Mouse (Mus musculus) hindbrain, embryonic 14.5 days (tissue): ENCODE measurements around the gene Ech1. TPM values are rescaled to one million over a fixed set of nuclear protein-coding genes. Genes with fewer than 3 reads are reported as not detected.

Experiments used
- ATAC-seq: fragments of 200-750 bp; cut with Nextera tagmentation; 2 replicates; pipeline ENCODE4 v1.8.0; 2017; ENCODE audit warnings: moderate number of reproducible peaks, mild to moderate bottlenecking, moderate TSS enrichment, moderate library complexity; ENCODE audit not compliant: low FRiP score
- DNase-seq: peaks from one replicate; pipeline ENCODE4 v3.0.0-alpha.2; 2015; ENCODE audit warnings: low spot score
- H3K27ac ChIP-seq: fragments of 300-500 bp; sonication (generic); 2 replicates; pipeline ENCODE4 v1.5.1; 2014; ENCODE audit warnings: mild to moderate bottlenecking, moderate library complexity
- H3K27me3 ChIP-seq: fragments of 300-500 bp; sonication (generic); 2 replicates; pipeline ENCODE4 v1.6.1; 2014; ENCODE audit warnings: mild to moderate bottlenecking, low read length, mixed read lengths; ENCODE audit not compliant: control insufficient read depth, insufficient read depth
- H3K36me3 ChIP-seq: fragments of 300-500 bp; sonication (generic); replicated peaks from 2 replicates; pipeline ENCODE4 v1.6.1; 2014; ENCODE audit not compliant: control insufficient read depth, insufficient read depth
- H3K4me1 ChIP-seq: fragments of 300-500 bp; sonication (generic); replicated peaks from 2 replicates; pipeline ENCODE4 v1.6.1; 2014; ENCODE audit warnings: antibody characterized with exemption, low read length, mixed read lengths; ENCODE audit not compliant: control insufficient read depth, insufficient read depth
- H3K4me2 ChIP-seq: fragments of 300-500 bp; sonication (generic); replicated peaks from 2 replicates; pipeline ENCODE4 v1.6.1; 2014; ENCODE audit warnings: mild to moderate bottlenecking, moderate library complexity
- H3K4me3 ChIP-seq: fragments of 300-500 bp; sonication (generic); replicated peaks from 2 replicates; pipeline ENCODE4 v1.5.1; 2014; ENCODE audit warnings: mild to moderate bottlenecking, low read length
- H3K9ac ChIP-seq: fragments of 300-500 bp; sonication (generic); 2 replicates; pipeline ENCODE4 v1.6.1; 2014
- H3K9me3 ChIP-seq: fragments of 300-500 bp; sonication (generic); 2 replicates; pipeline ENCODE4 v1.6.1; 2016; ENCODE audit warnings: low read length; ENCODE audit not compliant: control insufficient read depth
- WGBS: fragments of 180-500 bp; shearing (Covaris S2); extraction: QIAGEN DNeasy Blood & Tissue Kit; methylation state at CpG from one replicate; pipeline ENCODE4 v1.1.7; 2014; 5-methylcytosine and 5-hydroxymethylcytosine counted together
- polyA plus RNA-seq: library from polyadenylated mRNA; unstranded; fragments of >200 nt; fragmentation: Nextera tagmentation; extraction: Ambion mirVana; gene quantifications from 2 replicates; pipeline ENCODE4 v1.2.1, GENCODE M21; 2014

Ech1 gene
- polyA plus RNA-seq, 1 experiment from 2014 or later = 99.0 TPM

DNA sequence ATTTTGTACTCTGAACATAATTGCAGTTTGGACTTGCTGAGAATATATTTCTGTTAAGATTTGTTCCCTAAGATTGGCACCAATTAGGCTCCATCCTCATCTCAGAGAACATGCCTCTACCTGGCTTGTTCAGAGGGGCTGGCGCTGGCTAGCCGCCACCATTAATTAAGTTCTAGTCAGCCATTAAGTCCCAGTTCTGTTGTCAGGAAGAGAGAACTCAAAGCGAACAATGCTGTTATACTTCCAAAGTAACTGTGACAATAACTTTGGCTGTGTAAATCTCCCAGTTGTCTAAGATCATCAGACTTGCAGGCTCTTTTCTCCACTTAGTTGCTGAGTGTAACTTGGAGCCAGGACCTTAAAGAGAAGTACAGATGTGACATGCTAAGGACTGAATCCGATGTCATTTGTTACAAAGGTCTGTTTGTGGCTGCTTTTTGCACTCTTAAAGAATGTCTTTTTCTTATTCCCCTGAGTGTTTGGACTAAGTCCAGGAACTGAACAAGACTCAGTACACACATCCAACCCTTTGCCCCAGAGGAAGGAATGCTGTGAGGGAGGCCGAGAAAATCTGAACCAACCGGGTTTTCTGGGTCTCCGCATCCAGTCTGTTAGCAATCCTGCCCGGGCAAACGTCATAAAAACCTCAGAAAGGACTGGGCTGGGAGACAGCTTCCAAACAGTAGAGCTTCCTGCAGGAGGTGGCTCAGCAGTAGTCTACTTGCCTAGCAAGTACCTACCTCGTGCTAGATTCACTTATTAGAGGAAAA lies 22.9 kb upstream of the Ech1 start:
- WGBS = 28% methylated on average over 10 of the region's 10 CpGs
- peak overlapping the region; percentile 55 for H3K27ac ChIP-seq
- H3K36me3 ChIP-seq = no peaks in the 10 kb centered on the region
- H3K4me2 ChIP-seq = no peak overlapping the region
- H3K27me3 ChIP-seq = no peaks in the 10 kb centered on the region
- no peak overlapping the region for H3K4me3 ChIP-seq
- H3K4me1 ChIP-seq = peaks cover 6% of the 10 kb centered on the region; the same call in 1 of the 2 replicates
- ATAC-seq (no peak), DNase-seq (peak; percentile 40)
- H3K9me3 ChIP-seq = no peaks in the 10 kb centered on the region
- no peak overlapping the region for H3K9ac ChIP-seq

DNA sequence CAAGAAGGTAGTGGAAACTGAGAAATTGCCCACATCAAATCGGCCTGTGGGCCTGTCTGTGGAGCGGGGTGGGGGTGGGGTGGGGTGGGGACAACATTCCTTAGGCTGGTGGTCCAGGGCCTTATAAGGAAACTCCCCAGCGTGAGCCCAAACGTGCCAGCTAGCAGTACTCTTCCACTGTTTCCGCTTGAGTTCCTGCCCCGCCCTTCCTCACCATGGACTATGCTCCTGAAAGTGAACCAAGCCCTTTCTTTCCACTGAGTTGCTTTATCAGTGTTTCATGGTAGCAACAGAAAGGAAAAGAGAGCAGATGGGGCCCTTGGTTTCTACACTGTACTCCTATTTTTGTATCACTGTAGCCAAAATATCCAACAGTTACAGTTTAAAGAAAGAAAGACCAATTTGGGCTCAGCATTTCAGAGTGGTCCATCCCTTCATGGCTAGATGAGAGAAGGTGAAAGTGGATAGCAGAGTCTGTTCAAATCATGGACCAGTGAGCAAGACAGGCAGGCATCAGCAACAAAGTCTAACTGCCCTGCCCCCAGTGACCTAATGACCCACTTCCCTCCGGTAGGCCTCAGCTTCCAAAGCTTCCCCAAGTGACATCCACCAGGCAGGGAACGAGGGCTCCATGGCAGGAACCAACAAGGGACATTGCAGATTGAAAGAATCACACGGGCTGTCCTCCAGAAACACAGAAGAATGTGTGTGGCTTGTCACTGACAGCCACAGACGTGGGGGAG lies 22.0 kb upstream of the Ech1 start:
- ATAC-seq (no peak), DNase-seq (no peak)
- Histone ChIP-seq H3K4me2 (no peak overlapping the region), H3K27ac (peak overlapping the region; percentile 61), H3K36me3 (no peaks in the 10 kb centered on the region), H3K27me3 (no peaks in the 10 kb centered on the region), H3K4me1 (peaks cover 9% of the 10 kb centered on the region), H3K4me3 (no peak overlapping the region), H3K9ac (no peak overlapping the region), H3K9me3 (no peaks in the 10 kb centered on the region)
- 5% methylated on average over 10 of the region's 10 CpGs for WGBS

DNA sequence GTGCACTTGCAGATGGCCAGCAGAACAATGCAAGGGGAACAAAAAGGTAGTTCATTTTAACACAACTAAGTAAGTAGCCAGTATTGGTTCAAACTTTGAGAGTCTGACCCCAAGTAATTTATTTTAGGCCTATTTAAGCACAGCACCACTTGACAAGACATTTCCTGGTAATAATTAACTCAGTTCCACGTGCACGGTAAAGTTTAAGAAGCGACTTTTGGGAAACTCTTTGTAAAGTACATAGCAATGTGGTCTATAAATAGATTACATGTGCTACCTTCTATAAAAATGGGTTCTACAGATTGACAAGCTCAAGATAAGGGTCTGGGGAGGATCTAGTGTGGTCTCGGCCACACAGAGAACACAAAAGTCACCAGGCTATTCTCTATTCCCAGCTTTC lies 21.3 kb upstream of the Ech1 start:
- H3K27ac ChIP-seq = peak overlapping the region; percentile 61
- H3K4me2 ChIP-seq = no peak overlapping the region
- no peak overlapping the region for H3K9ac ChIP-seq
- 56% methylated on average over 4 of the region's 4 CpGs for WGBS
- no peaks in the 10 kb centered on the region for H3K36me3 ChIP-seq
- no peaks in the 10 kb centered on the region for H3K27me3 ChIP-seq
- peaks cover 14% of the 10 kb centered on the region for H3K4me1 ChIP-seq
- no peaks in the 10 kb centered on the region for H3K9me3 ChIP-seq
- H3K4me3 ChIP-seq = no peak overlapping the region
- DNase-seq (no peak), ATAC-seq (no peak)

DNA sequence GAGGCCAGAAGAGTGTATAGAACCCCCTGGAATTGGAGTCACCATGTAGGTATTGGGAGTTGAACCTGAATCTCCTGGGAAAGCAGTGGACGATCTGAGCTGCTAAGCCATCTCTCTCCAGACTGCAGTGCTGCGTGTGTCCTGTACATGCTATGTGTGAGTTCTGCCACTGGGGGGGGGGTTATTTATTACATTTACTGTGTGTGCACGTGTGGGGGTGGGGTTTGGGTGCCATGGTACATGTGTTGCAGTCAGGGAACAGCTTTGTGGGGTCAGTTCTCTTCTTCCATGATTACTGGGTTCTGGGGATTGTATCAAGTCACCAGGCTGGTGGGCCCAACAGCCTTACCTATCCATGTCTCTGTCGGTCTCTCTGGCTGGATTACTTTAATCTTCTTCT lies 18.1 kb upstream of the Ech1 start:
- peaks cover 16% of the 10 kb centered on the region for H3K4me1 ChIP-seq
- H3K9me3 ChIP-seq = no peaks in the 10 kb centered on the region
- H3K9ac ChIP-seq = no peak overlapping the region
- no peaks in the 10 kb centered on the region for H3K36me3 ChIP-seq
- no peak overlapping the region for H3K27ac ChIP-seq
- no peak for ATAC-seq
- H3K4me2 ChIP-seq = no peak overlapping the region
- H3K4me3 ChIP-seq = no peak overlapping the region
- 76% methylated on average over 4 of the region's 4 CpGs for WGBS
- no peaks in the 10 kb centered on the region for H3K27me3 ChIP-seq
- no peak for DNase-seq

DNA sequence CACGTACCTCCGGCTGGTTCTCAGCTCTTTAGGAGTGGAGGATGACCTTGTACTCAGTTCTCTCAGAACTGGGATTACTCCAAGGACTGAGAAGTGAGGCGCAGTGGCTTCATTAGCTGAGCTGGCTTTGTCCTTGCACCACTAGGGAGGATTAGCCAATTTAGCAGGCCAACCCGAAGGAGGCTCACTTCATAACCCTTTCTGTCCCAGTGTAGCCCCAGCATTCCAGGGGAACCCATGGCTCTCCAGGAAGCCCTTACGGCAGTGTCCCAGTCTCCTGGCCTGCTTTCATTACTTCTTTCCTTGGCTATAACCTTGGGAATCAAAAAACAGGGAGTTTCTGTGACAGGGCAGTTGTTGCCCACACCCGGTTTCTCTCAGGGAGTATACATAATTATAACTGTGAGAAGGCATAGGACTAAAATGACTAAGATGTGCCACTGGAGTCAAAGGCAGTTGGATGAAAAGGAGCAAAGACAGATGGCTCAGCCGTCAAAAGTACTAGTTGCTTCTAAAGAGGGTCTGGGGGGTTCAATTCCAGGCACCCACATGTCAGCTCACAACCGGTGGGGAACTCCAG lies 17.3 kb upstream of the Ech1 start:
- H3K4me1 ChIP-seq = peaks cover 25% of the 10 kb centered on the region
- H3K9ac ChIP-seq = peak overlapping the region; percentile 68
- peaks cover 8% of the 10 kb centered on the region for H3K36me3 ChIP-seq
- H3K27me3 ChIP-seq = no peaks in the 10 kb centered on the region
- DNase-seq (no peak), ATAC-seq (no peak)
- H3K9me3 ChIP-seq = no peaks in the 10 kb centered on the region
- peak overlapping the region; percentile 96 for H3K27ac ChIP-seq
- peak overlapping the region; percentile 80 for H3K4me3 ChIP-seq
- H3K4me2 ChIP-seq = peak overlapping the region; percentile 93
- 44% methylated on average over 6 of the region's 8 CpGs for WGBS

DNA sequence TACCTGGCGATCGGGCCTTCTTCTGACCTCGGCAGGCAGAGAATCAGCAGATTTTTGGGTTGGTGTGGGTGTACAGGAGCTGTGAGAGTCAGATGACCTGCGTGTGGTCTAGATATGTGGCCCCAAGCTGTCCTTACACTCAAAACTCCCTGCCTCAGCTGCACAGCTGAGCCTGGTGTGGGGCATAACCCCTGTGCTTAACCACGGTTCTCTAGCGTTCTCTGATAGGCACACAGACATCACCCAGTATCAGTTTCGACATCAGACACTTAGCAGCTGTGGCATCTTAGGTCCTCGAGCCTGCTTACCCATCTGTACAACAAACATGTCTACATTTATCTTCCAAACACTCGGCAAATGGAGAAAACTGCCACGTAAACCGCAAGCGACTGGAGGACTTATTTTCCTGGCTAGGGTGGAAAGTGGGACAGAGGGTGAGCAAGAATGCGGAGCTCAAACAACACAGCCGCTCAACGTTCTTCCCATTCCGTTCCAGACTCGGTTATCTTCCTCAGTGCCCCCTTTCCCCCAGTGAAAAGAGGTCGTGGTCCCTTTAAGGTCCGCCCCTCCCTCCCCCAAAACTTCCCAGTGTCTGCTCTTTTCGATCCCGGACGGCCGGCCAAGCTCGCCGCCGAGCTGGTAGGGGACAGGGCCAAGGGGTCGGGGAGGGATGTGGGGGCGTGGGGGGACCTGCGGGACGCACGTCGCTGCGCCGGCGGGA lies 16.6 kb upstream of the Ech1 start, which contains the start of gene Hnrnpl:
Gene Hnrnpl, plus strand, starts transcription at position 321 of the 721 bp plus-strand sequence.
- ATAC-seq = no peak; the same call in 1 of the 2 replicates
- Histone ChIP-seq H3K4me2 (peak within 1 kb of the TSS; percentile 93), H3K27ac (peak within 1 kb of the TSS; percentile 96), H3K9ac (peak within 1 kb of the TSS; percentile 68), H3K4me3 (peak within 1 kb of the TSS; percentile 80), H3K27me3 (no peaks in the 10 kb centered on the region), H3K36me3 (peaks cover 15% of the 10 kb centered on the region), H3K4me1 (peaks cover 22% of the 10 kb centered on the region), H3K9me3 (no peaks in the 10 kb centered on the region)
- peak; percentile 61 for DNase-seq
- WGBS = 3% methylated on average over 34 of the region's 35 CpGs

DNA sequence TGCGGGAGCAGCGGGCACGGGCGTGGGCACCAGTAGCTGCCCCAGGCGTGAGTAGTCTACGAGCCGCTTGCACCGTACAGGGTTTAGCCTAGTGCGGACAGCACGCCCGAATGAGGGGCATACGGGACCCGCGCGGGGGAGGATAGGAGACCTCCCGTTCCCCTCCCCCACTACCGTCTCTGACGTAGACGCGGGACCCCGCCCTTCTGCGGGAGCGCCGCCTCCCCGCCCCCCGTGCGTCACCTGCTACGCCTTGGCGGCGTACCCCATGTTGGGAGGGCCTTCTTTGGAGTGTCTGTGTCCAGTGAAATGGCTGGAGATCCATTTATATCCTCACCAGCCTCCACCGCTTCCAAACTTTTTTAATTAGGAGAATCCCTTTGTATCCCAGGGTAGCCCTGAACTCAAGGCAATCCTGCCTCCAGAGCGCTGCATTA lies 16.0 kb upstream of the Ech1 start:
- ATAC-seq (peak; percentile 56), DNase-seq (peak; percentile 95)
- peaks cover 21% of the 10 kb centered on the region for H3K4me1 ChIP-seq
- peak overlapping the region; percentile 80 for H3K4me3 ChIP-seq
- H3K27me3 ChIP-seq = no peaks in the 10 kb centered on the region
- under 1% methylated on average over 32 of the region's 32 CpGs for WGBS
- no peaks in the 10 kb centered on the region for H3K9me3 ChIP-seq
- peak overlapping the region; percentile 93 for H3K4me2 ChIP-seq
- peak overlapping the region; percentile 68 for H3K9ac ChIP-seq
- peak overlapping the region; percentile 96 for H3K27ac ChIP-seq
- peaks cover 21% of the 10 kb centered on the region for H3K36me3 ChIP-seq

DNA sequence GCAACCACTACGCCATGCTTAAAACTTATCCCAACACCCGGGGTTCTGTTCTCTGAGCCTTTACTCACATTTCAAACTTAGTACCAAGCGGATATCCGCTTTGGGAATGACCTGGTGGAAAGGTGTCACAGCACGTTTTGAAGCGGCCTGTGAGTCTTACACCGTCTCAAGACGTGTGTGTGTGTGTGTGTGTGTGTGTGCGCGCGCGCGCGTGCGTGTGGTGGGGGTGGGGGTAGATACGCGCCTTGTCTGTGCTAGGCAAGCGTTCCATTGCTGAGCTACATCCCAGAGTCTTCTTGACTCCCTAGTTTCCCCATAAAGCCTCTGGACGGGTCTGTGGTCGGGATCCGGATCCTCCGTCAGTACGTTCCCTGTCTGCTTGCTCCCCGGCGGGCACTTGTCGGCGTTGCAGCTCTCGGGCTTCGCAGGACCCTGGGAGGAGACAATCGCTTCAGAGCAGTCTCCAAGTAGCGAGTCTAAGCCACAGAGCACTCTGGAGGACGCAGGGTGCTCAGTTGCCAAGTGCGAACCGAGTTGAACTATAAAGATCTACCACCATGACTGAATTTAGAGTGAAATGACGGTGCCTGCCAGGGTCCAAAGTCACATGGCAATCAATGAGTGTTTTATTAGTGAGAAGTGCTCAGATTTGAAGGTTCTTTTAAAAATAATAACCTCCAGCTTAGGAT lies 15.5 kb upstream of the Ech1 start:
- Histone ChIP-seq H3K27ac (peak overlapping the region; percentile 96), H3K9me3 (no peaks in the 10 kb centered on the region), H3K36me3 (peaks cover 26% of the 10 kb centered on the region), H3K4me1 (peaks cover 21% of the 10 kb centered on the region), H3K27me3 (no peaks in the 10 kb centered on the region), H3K4me3 (peak overlapping the region; percentile 80), H3K4me2 (peak overlapping the region; percentile 93), H3K9ac (peak overlapping the region; percentile 68)
- peak; percentile 72 for DNase-seq
- under 1% methylated on average over 35 of the region's 35 CpGs for WGBS
- ATAC-seq = no peak
